Mouse (Mus musculus) gastrocnemius, adult 18-20 months (tissue): ENCODE data around the gene Bloc1s1. TPM values are rescaled to one million over a fixed set of nuclear protein-coding genes. Genes with fewer than 3 reads are reported as not detected.

Source experiments
- DNase-seq: peaks from one replicate; pipeline ENCODE4 v3.0.0; 2021; ENCODE audit warnings: low spot score
- long read RNA-seq, 2 experiments: library from polyadenylated mRNA; stranded (forward); transcript quantifications; one replicate each; pipeline ENCODE4 v2.0.0; 2021
- total RNA-seq, 2 experiments: library from RNA; stranded (reverse); gene quantifications; 2 replicates each; pipeline ENCODE4 v1.2.3; 2021

The Bloc1s1 gene
- total RNA-seq, result 100 to 1,000 TPM; 153 to 154 TPM
- long read RNA-seq, experiment 1, transcript Bloc1s1-201 (4 exons, 550 nt), result major isoform, 115 of 122 reads
- long read RNA-seq, experiment 1, partial matches to known transcripts, result 5 of 122 reads
- long read RNA-seq, experiment 1, other reads (novel, unspliced or antisense), result 2 of 122 reads
- long read RNA-seq, experiment 2, transcript Bloc1s1-201 (4 exons, 550 nt), result major isoform, 91 of 94 reads
- long read RNA-seq, experiment 2, partial matches to known transcripts, result 2 of 94 reads
- long read RNA-seq, experiment 2, other reads (novel, unspliced or antisense), result 1 of 94 reads

GRCm38 (mm10) chr10:128923935-128924334 lies at the start of gene Bloc1s1:
Bloc1s1 (minus strand) TSS chr10:128924035.
- no peak for DNase-seq

GRCm38 (mm10) chr10:128972841-128973240 lies 49.0 kb upstream of the Bloc1s1 start:
- no peak for DNase-seq

GRCm38 (mm10) chr10:128970740-128971250 lies 47.0 kb upstream of the Bloc1s1 start:
- DNase-seq, result no peak

GRCm38 (mm10) chr10:128968341-128968749 lies 44.5 kb upstream of the Bloc1s1 start:
- no peak for DNase-seq

- DNase-seq, result no peak
Measured at GRCm38 (mm10) chr10:128965871-128966270, 42.0 kb upstream of the Bloc1s1 start.

GRCm38 (mm10) chr10:128964961-128965360 lies 41.1 kb upstream of the Bloc1s1 start:
- DNase-seq, result no peak

- DNase-seq, result no peak
Measured at GRCm38 (mm10) chr10:128960590-128961584, 37.1 kb upstream of the Bloc1s1 start, which contains the start of gene Mettl7b. Mettl7b (minus strand) TSS chr10:128960988.

- no peak for DNase-seq
Measured at GRCm38 (mm10) chr10:128960142-128960541, 36.3 kb upstream of the Bloc1s1 start.

GRCm38 (mm10) chr10:128958340-128958739 lies 34.5 kb upstream of the Bloc1s1 start:
- DNase-seq, result no peak

GRCm38 (mm10) chr10:128950208-128950887 lies 26.5 kb upstream of the Bloc1s1 start:
- DNase-seq, result no peak

GRCm38 (mm10) chr10:128947496-128947895 lies 23.7 kb upstream of the Bloc1s1 start:
- DNase-seq, result no peak

GRCm38 (mm10) chr10:128945675-128946074 lies 21.8 kb upstream of the Bloc1s1 start:
- DNase-seq, result peak; percentile 79

GRCm38 (mm10) chr10:128940475-128941061 lies 16.7 kb upstream of the Bloc1s1 start:
- DNase-seq, result no peak

GRCm38 (mm10) chr10:128938974-128939373 lies 15.1 kb upstream of the Bloc1s1 start:
- DNase-seq, result no peak

- peak; percentile 94 for DNase-seq
Measured at GRCm38 (mm10) chr10:128938457-128938856, 14.6 kb upstream of the Bloc1s1 start.

GRCm38 (mm10) chr10:128937756-128938390 lies 14.0 kb upstream of the Bloc1s1 start:
- no peak for DNase-seq

- peak; percentile 59 for DNase-seq
Measured at GRCm38 (mm10) chr10:128935826-128936440, 12.1 kb upstream of the Bloc1s1 start.

GRCm38 (mm10) chr10:128934997-128935787 lies 11.4 kb upstream of the Bloc1s1 start:
- peak; percentile 27 for DNase-seq
